Mouse (Mus musculus): ENCODE results near the gene Elmo2. TPM values are rescaled to one million over a fixed set of nuclear protein-coding genes. Genes with fewer than 3 reads are reported as not detected.

Gene Elmo2
- polyA plus RNA-seq, 1 experiment from 2014 or later, result 77.4 TPM

DNA sequence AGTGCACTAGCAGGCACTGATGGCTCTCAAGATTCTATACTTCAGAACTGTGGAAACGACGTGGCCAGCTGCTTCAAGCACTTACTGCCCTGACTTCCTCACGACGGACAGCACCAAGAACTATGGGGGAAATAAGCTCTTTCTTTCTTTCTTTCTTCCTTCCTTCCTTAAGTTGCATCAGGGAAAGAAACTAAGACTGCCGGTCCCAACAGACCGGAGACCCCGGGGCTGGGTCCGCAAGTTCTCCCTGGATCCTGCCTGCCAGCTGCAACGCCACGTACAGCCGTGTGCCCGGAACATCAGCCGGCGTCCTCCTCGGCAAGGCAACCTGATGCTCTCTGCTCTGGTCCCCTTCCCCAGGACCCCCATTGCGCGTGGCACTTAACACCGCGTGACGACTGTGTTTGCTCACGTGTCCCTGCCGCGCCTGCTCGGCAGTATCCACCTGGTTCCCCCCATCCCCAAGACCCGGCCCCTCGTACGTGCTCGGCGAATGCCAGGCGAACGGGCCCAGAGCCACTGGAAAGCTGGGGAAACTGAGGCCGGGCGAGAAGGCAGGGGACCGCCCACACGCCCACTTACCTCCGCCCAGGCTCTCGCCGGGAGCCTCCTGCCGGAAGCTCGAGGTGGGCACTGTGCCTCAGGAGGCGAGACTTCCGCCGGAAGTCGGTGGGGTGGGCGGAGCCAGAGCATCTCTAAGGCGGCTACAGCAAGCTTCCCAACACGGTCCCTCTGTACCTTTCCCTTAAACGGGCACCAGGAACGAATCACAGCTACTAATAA lies 38.9 kb downstream of the Elmo2 start, which contains the start of gene Slc35c2:
Gene Slc35c2, minus strand, starts transcription at position 668 of the 783 bp plus-strand sequence.
- Histone ChIP-seq H3K4me3 (peak within 1 kb of the TSS; percentile 72), H3K9me3 (no peaks in the 10 kb centered on the region), H3K36me3 (peaks cover 45% of the 10 kb centered on the region), H3K27me3 (no peaks in the 10 kb centered on the region), H3K4me2 (peak within 1 kb of the TSS; percentile 80), H3K4me1 (peaks cover 27% of the 10 kb centered on the region), H3K27ac (peak within 1 kb of the TSS; percentile 89), H3K9ac (peak within 1 kb of the TSS; percentile 51)
- under 1% methylated on average over 49 of the region's 49 CpGs for WGBS
- ATAC-seq (ENCODE audit: insufficient number of reproducible peaks, low FRiP score, low TSS enrichment, low read depth), result peak; percentile 89

DNA sequence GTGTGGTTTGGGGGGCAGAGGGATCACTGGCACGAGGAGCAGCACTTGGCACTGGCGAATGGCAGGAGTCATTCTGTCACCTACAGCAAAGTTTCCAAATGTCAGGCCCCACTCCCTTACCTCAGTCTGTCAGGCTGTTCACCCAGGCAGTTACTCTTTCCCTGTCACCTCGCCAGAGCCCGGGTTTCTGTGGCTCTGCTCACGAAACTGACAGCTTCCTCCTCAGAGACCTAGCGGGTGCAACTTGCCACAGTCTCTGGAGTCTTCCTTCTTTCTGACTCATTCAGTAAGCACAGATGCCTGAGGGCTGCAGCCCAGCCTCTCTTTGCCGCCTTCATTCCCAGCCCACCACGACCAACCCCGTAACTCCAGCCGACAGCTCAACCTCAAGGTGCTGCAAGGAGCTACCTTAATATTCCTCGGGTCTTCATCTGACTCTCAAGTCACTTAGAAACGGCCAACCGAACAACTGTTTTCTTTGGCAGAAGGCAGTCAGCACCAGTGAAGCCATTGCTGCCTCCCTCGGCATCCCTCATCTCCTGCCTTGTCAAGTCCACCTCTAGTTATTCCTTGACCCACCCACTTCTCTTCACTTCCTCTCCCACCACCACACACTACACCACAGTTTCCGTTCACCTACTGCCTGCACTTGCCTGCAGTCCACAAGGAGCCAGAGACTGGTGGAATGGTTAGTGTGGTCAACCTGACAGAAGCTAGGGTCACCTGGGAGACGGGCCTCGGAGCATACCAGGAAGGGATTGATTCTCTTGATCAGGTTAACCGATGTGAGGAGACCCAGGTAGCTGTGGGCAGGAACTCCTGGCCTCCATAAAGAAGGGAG lies 39.7 kb downstream of the Elmo2 start:
- Histone ChIP-seq H3K4me3 (peak overlapping the region; percentile 72), H3K9ac (peak overlapping the region; percentile 51), H3K4me1 (peaks cover 32% of the 10 kb centered on the region), H3K4me2 (peak overlapping the region; percentile 80), H3K9me3 (no peaks in the 10 kb centered on the region), H3K27ac (peak overlapping the region; percentile 89), H3K27me3 (no peaks in the 10 kb centered on the region), H3K36me3 (peaks cover 43% of the 10 kb centered on the region)
- no peak for ATAC-seq (ENCODE audit: insufficient number of reproducible peaks, low FRiP score, low TSS enrichment, low read depth)
- 55% methylated on average over 18 of the region's 18 CpGs for WGBS

DNA sequence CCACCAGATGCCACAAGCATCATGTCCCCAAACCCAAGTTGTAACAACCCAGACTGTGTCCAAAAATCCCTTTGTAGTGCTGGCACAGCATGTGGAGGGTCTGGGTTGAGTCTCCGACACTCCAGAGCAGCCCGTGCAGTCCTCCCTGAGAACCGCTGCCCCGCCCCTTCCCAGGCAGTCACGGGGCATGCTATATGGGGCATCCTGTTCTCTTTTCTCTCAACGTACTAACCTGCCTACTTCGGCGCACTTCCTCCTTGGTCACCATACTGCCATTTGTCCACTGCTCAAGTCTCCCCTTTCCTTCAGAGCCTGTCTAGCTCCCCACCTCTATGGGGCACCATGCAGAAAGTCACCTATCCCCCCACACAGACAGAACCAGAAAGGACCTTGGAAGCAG lies 40.7 kb downstream of the Elmo2 start:
- no peaks in the 10 kb centered on the region for H3K27me3 ChIP-seq
- H3K4me2 ChIP-seq, result no peak overlapping the region
- no peak overlapping the region for H3K9ac ChIP-seq
- H3K36me3 ChIP-seq, result peaks cover 41% of the 10 kb centered on the region
- H3K4me1 ChIP-seq, result peaks cover 32% of the 10 kb centered on the region
- H3K27ac ChIP-seq, result no peak overlapping the region
- no peaks in the 10 kb centered on the region for H3K9me3 ChIP-seq
- no peak for ATAC-seq (ENCODE audit: insufficient number of reproducible peaks, low FRiP score, low TSS enrichment, low read depth)
- no peak overlapping the region for H3K4me3 ChIP-seq
- 83% methylated on average over 8 of the region's 8 CpGs for WGBS

DNA sequence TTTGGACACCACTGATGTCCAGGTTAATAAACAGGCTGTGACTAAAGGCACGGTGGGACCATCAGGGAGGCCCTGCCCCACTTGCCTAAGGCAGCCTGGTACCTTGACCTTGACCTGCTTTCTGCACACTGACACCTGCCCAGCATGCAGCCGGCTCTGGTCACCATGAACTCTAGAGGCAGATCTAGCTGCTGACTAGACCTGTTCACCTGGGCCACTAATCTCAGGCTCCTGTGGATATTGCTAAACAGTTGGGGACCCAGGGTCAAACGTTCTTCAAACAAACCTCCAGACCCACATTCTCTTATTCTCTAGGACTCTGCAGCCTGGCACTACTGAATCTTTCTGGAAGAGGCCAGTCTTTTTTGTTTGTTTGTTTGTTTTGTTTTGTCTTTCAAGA lies 41.2 kb downstream of the Elmo2 start:
- Histone ChIP-seq H3K9me3 (no peaks in the 10 kb centered on the region), H3K9ac (no peak overlapping the region), H3K4me3 (no peak overlapping the region), H3K4me2 (no peak overlapping the region), H3K36me3 (peaks cover 41% of the 10 kb centered on the region), H3K27ac (no peak overlapping the region), H3K27me3 (no peaks in the 10 kb centered on the region), H3K4me1 (peaks cover 32% of the 10 kb centered on the region)
- WGBS, result 90% methylated on average over 3 of the region's 3 CpGs
- ATAC-seq (ENCODE audit: insufficient number of reproducible peaks, low FRiP score, low TSS enrichment, low read depth), result no peak

DNA sequence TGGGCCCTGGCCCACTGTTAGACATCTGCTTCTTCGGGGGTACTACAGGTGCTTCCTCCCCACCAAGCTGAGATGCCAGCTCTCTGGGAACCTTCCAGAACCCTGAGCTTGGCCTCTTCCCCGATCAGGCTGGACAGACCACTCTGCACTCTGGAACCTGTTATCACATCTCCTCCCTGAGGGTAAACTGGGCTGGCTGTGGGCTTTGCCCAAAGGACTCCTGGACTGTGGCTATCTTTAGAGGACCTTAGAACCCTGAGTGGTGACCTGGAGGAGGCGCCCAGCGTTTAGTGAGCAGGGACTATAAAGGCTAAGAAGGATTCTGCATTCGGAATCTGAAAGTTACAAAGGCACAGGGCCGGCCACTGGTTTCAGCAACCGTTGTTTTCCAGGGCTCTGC lies 41.9 kb downstream of the Elmo2 start:
- WGBS, result 87% methylated on average over 7 of the region's 7 CpGs

DNA sequence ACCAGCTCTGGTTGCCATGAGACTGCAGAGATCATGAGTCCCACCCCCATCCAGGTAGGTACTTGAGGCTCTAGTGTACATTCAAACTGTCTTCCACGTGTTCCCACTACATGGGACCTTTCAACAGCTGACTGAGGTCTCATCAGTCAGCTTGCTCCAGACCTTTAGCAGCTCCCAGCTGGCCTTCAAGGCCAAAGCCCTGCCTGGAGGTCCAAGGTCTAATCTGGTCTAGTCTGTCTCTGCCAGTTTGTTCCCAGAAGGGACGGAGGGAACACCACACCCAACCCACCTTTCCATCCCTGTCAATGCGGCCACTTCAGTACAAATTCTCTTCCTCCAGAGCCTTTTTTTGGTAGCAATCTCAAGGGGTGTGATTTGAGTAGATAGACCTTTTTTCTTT lies 42.6 kb downstream of the Elmo2 start:
- no peak overlapping the region for H3K4me3 ChIP-seq
- 84% methylated on average over 3 of the region's 3 CpGs for WGBS
- no peak overlapping the region for H3K4me2 ChIP-seq
- H3K9me3 ChIP-seq, result no peaks in the 10 kb centered on the region
- H3K36me3 ChIP-seq, result peaks cover 34% of the 10 kb centered on the region
- H3K27ac ChIP-seq, result no peak overlapping the region
- no peak for ATAC-seq (ENCODE audit: insufficient number of reproducible peaks, low FRiP score, low TSS enrichment, low read depth)
- no peaks in the 10 kb centered on the region for H3K27me3 ChIP-seq
- no peak overlapping the region for H3K9ac ChIP-seq
- peaks cover 29% of the 10 kb centered on the region for H3K4me1 ChIP-seq

More for the DNA sequence above, 41.9 kb downstream of the Elmo2 start:
- Histone ChIP-seq H3K4me3 (no peak overlapping the region), H3K27ac (no peak overlapping the region), H3K4me1 (peaks cover 32% of the 10 kb centered on the region), H3K27me3 (no peaks in the 10 kb centered on the region), H3K4me2 (no peak overlapping the region), H3K9ac (no peak overlapping the region), H3K9me3 (no peaks in the 10 kb centered on the region), H3K36me3 (peaks cover 37% of the 10 kb centered on the region)
- no peak for ATAC-seq (ENCODE audit: insufficient number of reproducible peaks, low FRiP score, low TSS enrichment, low read depth)

DNA sequence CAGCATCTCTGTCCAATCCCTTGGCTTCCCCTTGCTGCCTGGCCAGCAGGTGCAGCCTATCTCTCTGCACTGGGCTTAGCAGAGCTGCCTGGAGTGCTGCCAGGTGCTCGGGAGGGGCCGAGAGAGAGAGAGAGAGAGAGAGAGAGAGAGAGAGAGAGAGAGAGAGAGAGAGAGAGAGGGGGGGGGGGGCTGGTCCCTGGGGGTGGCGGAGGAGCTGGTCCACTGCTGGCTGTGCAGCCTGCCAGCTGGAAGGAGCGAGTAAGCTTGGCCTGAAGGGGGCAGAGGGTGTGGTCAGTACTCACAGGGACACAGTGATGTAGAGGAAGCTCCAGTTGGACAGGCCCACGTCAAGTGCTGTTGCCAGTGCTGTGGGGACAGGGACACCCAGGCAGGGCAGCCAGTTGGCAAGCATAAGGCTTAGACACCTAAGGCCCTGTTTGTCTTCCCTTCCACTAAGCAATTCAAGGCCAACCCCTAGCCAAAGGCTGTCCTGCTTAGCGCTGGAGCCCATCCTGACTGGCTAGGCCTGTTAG lies 44.4 kb downstream of the Elmo2 start:
- H3K27me3 ChIP-seq, result no peaks in the 10 kb centered on the region
- peaks cover 52% of the 10 kb centered on the region for H3K36me3 ChIP-seq
- H3K4me3 ChIP-seq, result no peak overlapping the region
- H3K27ac ChIP-seq, result no peak overlapping the region
- WGBS, result 50% methylated on average over 5 of the region's 6 CpGs
- no peaks in the 10 kb centered on the region for H3K9me3 ChIP-seq
- ATAC-seq (ENCODE audit: insufficient number of reproducible peaks, low FRiP score, low TSS enrichment, low read depth), result no peak
- H3K4me2 ChIP-seq, result no peak overlapping the region
- peaks cover 19% of the 10 kb centered on the region for H3K4me1 ChIP-seq
- no peak overlapping the region for H3K9ac ChIP-seq

DNA sequence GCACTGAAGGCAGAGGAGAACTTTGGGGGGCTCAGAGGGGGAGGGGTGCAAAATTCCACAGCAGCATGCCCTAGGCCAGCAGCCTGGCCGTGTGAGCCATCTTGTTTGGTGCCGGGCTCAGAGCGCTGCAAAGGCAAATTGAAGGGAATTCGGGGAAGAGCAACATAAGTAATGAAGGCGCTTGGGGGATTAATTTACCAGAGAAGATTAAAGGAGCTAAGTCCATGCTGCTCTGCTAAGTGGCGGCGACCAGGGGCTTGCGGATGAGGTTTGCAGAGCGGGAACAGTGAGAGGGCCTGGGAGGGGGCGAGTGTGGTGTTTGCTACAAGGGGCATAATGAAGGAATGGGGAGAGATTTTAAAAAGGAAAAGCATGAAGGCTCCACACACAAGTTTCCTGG lies 46.9 kb downstream of the Elmo2 start:
- Histone ChIP-seq H3K27ac (no peak overlapping the region), H3K27me3 (no peaks in the 10 kb centered on the region), H3K36me3 (peaks cover 56% of the 10 kb centered on the region), H3K4me1 (peaks cover 19% of the 10 kb centered on the region), H3K9me3 (no peaks in the 10 kb centered on the region), H3K4me2 (no peak overlapping the region), H3K4me3 (no peak overlapping the region), H3K9ac (no peak overlapping the region)
- no peak for ATAC-seq (ENCODE audit: insufficient number of reproducible peaks, low FRiP score, low TSS enrichment, low read depth)
- 57% methylated on average over 10 of the region's 10 CpGs for WGBS

DNA sequence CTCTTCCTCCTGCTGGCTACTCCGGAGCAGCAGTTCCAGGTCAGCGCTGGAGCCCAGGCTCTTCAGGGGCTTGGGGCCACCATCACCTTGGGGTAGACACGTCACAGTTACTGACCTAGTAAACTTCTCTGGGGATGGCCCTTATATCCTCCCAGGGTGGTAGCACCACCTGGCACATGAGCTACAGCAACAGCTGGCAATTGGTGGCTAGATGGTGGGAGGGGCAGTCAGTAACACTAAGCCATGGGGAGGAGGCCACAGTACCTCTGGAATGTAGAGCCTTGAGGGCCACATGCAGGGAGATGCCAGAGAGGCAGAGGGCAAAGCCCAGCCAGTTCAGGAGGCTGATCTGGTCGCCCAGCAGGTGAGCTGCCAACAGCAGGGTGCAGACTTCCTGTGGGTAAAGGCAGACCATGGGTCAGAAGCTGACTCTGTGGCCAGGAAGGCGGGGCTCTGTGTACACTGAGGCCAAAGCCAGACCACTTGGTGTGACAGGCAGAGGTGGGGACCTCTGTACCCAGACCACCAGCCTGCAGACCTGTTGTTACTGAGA lies 49.0 kb downstream of the Elmo2 start:
- Histone ChIP-seq H3K4me3 (no peak overlapping the region), H3K27me3 (peaks cover 5% of the 10 kb centered on the region; the same call in 1 of the 2 replicates), H3K4me2 (no peak overlapping the region), H3K27ac (no peak overlapping the region), H3K36me3 (peaks cover 42% of the 10 kb centered on the region), H3K9me3 (no peaks in the 10 kb centered on the region), H3K4me1 (peaks cover 19% of the 10 kb centered on the region), H3K9ac (no peak overlapping the region)
- ATAC-seq (ENCODE audit: insufficient number of reproducible peaks, low FRiP score, low TSS enrichment, low read depth), result no peak
- 77% methylated on average over 5 of the region's 5 CpGs for WGBS

DNA sequence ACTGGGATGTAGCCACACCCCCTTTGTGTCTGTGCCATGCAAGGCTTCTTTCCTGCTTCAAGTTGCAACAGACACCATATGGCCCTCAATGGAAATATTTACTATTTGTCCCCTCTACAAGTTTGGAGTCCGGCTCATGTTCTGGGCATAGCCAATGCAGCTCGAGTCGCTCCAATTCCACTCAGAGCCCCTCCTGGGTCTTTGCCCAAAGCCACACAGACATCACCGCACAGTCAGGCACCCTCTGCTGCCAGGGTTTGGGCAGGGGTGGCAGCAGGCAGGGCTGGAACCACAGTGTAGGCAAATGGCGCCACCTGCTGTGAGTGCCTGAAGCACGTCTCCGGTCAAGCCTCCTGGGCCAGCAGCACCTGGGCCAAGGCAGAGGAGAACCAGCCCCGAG lies 50.5 kb downstream of the Elmo2 start:
- Histone ChIP-seq H3K4me3 (no peak overlapping the region), H3K36me3 (peaks cover 32% of the 10 kb centered on the region), H3K9ac (no peak overlapping the region), H3K27ac (peak overlapping the region; percentile 38; the same call in 1 of the 2 replicates), H3K4me2 (no peak overlapping the region), H3K27me3 (peaks cover 12% of the 10 kb centered on the region), H3K9me3 (no peaks in the 10 kb centered on the region), H3K4me1 (peaks cover 14% of the 10 kb centered on the region)
- 0 out of 2 replicates have a peak, but pooled peaks have one; percentile 25 for ATAC-seq (ENCODE audit: insufficient number of reproducible peaks, low FRiP score, low TSS enrichment, low read depth)
- 15% methylated on average over 8 of the region's 8 CpGs for WGBS

DNA sequence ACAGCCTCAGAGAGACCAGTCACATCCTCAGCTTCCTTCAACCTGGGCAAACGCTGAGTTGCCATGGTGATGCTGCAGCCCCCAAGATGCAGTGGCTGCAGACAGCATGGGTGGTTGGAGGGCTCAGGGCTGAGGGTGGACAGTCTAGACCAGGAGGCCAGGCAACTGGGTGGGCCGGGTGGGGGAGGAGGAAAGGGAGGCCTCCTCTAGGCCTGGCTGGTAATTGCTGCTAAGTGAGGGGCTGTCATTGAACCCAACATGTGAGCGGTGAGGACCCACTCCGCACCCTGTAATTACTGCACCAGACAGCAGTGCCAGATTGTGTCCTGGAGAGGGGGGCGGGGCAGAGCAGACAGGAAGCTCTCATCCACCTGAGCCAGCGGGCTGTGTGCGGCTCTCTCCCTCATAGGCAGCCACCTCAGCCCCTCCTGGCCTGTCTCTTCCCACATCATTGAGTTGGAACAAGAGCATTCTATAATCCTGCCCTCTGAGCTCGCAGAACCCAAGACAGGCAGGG lies 51.1 kb downstream of the Elmo2 start:
- no peak overlapping the region for H3K4me2 ChIP-seq
- peaks cover 25% of the 10 kb centered on the region for H3K36me3 ChIP-seq
- no peak overlapping the region for H3K4me3 ChIP-seq
- no peak overlapping the region for H3K9ac ChIP-seq
- peaks cover 12% of the 10 kb centered on the region for H3K27me3 ChIP-seq
- WGBS, result 23% methylated on average over 8 of the region's 8 CpGs
- ATAC-seq (ENCODE audit: insufficient number of reproducible peaks, low FRiP score, low TSS enrichment, low read depth), result peak; percentile 7; the same call in 1 of the 2 replicates
- H3K9me3 ChIP-seq, result no peaks in the 10 kb centered on the region
- no peak overlapping the region for H3K27ac ChIP-seq
- peaks cover 14% of the 10 kb centered on the region for H3K4me1 ChIP-seq
